Mouse (Mus musculus) layer of hippocampus, postnatal 36 days (tissue): Measurements from ENCODE around the gene Kcnk3. TPM values are rescaled to one million over a fixed set of nuclear protein-coding genes. Genes with fewer than 3 reads are reported as not detected.
A peak's percentile ranks its signal among the peaks of the same experiment; 100 is the strongest.

ENCODE experiments used
- DNase-seq, 2 experiments: peaks; one replicate each; pipeline ENCODE4 v3.0.0; 2022
- total RNA-seq, 2 experiments: library from RNA; stranded (reverse); gene quantifications; 2 replicates each; pipeline ENCODE4 v1.2.3; 2021

The Kcnk3 gene
- total RNA-seq, 2 experiments from 2014 or later: 7.7 to 9.8 TPM

GRCm38 (mm10) chr5:30614221-30614620 is 26.3 kb downstream of the Kcnk3 start:
- DNase-seq: no peak

- no peak for DNase-seq
These were observed 27.4 kb downstream of the Kcnk3 start for GRCm38 (mm10) chr5:30615416-30615815.

DNA sequence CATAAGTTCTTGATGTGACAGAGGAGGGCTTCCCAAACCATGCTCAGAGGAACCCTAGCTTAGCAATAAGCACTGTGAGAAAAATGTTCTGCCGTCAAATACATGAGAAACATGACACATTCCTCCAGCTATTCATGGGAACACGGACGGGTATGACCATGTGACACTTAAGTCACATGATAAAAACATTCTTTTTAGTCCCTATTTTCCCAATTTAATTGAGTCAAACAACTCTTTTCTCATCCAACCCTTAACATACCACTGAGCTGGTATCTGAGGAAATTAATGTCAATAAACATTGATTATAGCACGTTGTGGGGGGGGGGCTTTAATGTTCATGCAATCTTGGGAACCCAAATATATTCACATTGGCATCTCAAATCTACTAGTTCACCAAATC is 27.8 kb downstream of the Kcnk3 start:
- no peak for DNase-seq

DNA sequence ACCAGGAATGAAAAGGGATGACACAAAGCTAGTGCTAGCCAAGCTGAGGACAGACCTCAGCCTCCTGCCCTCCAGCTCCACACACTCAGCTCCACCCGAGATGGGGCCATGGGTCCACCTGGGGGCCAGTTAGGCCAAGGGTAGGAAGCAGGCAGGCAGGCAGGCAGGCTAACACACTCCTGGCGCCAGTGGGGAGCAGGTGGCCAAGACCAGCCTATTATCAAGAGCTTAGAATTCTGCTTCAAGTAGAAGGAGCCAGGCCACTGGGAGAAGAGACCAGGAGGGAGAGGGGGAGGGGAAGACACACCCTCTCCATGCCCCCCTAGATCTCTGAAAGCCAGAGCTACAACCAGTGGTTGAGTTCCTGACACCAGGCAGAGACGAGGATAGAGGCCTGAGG is 28.7 kb downstream of the Kcnk3 start:
- no peak for DNase-seq

GRCm38 (mm10) chr5:30617357-30617756 is 29.4 kb downstream of the Kcnk3 start:
- DNase-seq: no peak

DNA sequence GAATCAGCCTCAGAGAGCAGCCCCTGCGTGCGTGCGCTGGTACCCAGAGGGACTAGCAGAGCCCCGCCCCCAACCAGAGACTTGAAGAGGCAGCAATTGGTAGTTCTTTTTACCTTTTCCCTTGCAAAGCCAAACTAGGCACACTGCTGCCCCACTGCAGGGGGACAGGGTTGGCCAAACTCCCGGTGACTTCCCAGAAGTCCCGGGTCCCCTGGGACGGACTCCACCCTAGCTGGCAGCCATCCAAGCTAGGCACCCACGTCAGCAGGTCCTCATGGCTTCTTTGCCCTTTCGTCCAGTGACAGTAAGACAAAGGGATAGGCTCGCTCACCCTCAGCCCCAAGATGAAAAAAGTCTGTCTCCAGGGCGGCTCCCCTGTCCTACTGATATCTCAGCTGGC is 29.9 kb downstream of the Kcnk3 start:
- no peak for DNase-seq

DNA sequence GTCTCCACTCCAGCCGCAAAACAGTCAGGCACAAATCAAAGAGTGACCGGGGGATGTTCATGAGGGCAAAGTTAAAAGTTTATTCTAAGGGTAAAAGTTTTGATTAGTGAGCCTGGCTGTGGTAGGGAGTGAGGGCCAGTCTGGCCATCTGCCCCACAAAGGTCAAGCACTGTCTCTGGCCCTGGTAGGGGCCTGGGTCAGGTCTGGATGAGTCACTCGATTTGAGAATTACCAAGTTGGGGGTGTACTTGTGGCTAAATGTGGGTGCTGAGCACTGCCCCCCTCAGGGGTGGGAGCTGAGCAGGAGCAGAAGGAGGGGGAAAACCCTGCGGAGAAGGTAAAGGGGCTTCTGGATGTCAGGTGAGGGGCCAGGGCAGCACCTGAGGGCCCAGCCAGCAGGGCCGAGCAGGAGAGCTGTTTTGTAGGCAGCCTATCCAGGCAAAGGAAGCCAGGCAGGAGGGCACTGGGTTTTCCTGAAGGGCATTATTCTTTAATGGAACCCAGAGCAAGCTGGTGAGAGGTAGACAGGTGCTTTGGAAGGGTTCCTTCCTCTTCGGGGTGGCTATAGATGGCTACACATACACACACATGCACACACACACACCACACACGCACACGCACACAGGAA is 30.5 kb downstream of the Kcnk3 start:
- DNase-seq: no peak

DNA sequence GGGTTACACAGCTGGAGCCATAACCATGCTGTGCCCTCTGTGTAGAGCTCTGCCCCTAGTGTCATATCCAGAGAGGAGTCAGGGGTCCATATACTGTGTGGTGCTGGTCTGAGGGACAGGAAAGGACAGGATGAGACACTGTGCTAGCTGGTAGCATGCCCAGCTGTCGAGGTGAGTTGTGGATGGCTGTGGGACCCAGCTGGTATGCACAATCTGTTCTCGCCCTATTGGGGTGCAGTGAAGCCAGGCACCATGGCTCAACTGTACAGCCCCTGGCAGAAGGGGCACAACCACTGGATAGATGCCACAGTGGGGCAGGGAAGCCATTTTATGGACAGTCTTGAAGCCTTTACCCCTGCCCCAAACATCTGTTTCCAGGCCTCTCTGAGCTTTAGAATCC is 31.2 kb downstream of the Kcnk3 start:
- no peak for DNase-seq

DNA sequence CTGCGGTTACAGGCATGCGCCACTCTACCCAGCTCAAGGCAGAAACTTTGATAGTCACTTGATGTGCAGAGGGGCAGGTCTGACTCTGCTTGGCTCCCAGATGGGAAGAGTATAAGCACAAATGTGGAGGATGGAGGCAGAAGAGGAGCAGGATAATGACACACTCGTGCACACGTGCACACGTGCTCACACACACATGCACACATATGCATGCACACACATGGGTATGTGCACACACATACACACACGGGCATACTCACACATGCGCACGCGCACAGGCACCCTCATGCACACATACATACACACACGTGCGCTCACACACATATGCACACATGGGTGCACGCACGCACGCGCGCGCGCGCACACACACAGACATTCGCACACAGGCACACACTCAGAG is 32.6 kb downstream of the Kcnk3 start:
- DNase-seq: no peak

DNA sequence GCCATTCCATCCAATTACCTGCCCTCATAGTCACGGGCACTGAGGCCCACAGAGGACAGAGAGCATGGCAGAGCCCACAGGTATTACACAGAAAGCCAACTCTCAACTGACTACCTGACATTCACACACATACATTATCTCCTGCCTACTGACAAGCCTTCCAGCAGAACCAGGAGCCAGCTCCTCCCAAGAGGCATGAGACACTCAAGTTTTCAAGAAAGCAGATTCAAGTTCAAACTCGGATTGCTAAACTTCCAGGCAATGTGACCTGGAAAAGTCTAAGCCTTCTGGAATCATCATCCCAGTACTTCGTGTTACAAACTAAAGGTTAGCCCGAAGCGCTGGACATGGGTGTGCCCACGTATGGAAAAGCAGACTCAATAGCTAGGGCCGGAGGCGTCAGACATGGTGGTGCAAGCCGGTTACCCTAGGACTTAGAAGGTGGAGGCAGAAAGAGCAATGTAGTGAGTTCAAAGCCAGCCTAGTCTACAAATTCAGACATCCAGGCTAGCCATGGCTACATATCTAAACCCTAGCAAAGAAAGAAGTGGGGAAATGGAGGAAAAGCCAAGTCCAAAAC is 33.3 kb downstream of the Kcnk3 start:
- DNase-seq: no peak

- no peak for DNase-seq
These were observed 33.8 kb downstream of the Kcnk3 start for GRCm38 (mm10) chr5:30621844-30622176.

GRCm38 (mm10) chr5:30622177-30622840 is 34.3 kb downstream of the Kcnk3 start:
- DNase-seq: no peak

GRCm38 (mm10) chr5:30622841-30623185 is 34.8 kb downstream of the Kcnk3 start:
- DNase-seq: no peak

- no peak for DNase-seq
These were observed 35.4 kb downstream of the Kcnk3 start for GRCm38 (mm10) chr5:30623380-30623779.

GRCm38 (mm10) chr5:30624311-30624710 is 36.3 kb downstream of the Kcnk3 start:
- DNase-seq: no peak

- DNase-seq: no peak
These were observed 36.9 kb downstream of the Kcnk3 start for GRCm38 (mm10) chr5:30624908-30625307.

DNA sequence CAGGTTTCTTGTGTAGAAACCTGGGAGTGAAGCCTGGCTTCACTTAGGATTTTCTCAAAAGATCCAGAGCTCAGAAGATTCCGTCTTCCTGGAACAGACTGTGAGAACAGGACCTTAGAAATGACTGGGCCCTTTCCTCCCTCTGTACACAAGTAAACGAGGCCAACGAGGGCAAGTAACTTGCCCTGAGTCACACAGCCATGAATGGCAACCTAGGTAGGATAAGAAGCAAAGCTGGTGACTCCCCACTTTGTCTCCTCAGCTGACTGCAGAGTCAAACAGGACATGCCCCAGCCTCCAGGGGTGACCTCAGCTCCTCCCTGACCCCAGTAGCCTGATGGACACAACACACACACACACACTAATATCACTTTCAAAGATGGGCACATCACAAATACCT is 37.4 kb downstream of the Kcnk3 start:
- DNase-seq: no peak

GRCm38 (mm10) chr5:30626331-30627105 is 38.5 kb downstream of the Kcnk3 start:
- no peak for DNase-seq

GRCm38 (mm10) chr5:30628511-30628910 is 40.5 kb downstream of the Kcnk3 start:
- no peak for DNase-seq

- no peak for DNase-seq
These were observed 42.4 kb downstream of the Kcnk3 start for GRCm38 (mm10) chr5:30630401-30630800.

DNA sequence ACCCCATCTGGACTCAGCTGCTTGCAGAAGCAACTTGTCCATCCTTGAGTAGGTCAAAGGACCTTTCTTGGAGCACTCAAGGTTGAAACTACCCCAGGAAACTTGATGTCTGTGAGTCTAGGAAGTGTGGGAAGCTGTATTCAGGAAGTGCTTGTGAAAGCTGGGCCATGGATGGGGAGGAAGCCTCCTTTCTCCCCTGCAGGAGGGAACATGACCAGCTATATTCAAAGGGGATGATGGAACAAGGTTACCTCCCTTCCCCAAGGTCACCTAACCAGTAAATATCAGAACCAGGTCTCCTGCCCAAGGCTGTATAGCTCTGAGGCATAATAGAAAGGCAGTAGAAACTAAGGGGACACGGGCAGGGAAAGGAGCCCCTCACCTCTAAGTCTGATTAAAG is 44.2 kb downstream of the Kcnk3 start:
- DNase-seq: no peak

- no peak for DNase-seq
These were observed 49.0 kb downstream of the Kcnk3 start for GRCm38 (mm10) chr5:30636994-30637393.

DNA sequence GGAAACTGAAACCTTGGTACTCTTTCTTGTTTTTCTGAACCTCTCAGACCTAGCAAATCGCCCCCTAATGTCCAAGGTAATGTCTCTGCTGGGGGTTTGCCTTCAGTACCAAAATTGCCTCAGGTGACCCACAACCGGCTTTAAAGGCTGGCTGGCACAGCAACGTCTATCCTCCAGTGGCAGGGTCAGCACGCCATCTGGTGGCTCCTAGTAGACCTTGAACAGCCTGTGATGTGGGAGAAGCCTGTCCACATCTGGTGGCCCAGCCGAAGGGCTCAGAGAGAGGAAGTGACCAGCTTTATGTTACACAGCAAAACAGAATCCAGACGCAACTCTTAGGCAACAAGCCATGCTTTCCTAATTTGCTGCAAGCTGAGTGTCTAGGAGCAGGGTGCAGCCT is 50.1 kb downstream of the Kcnk3 start:
- peak; percentile 73 to 74 for DNase-seq
